Mouse (Mus musculus) MEL (cell line): ENCODE measurements at regions not wholly inside any gene's neighbourhood (a gene's known extent, or its start where the extent isn't known, plus 50 kb on each side); places are given as distances from the start of the nearest gene placed in this dataset.

Source experiments
- CTCF ChIP-seq, 3 experiments: IDR thresholded peaks in 2 of 3; conservative IDR thresholded peaks in 1 of 3; 2 replicates each; pipeline ENCODE4 v1.5.1; 2011 to 2012; ENCODE audit warnings: low read length in 3 of 3, low read depth in 2 of 3, mild to moderate bottlenecking in 2 of 3, improper control_type of control experiment in 1 of 3, inconsistent platforms in 1 of 3, mixed read lengths in 1 of 3, moderate library complexity in 1 of 3; ENCODE audit not compliant: control insufficient read depth in 1 of 3, insufficient read depth in 1 of 3, poor library complexity in 1 of 3, severe bottlenecking in 1 of 3
- E2F4 ChIP-seq: IDR thresholded peaks from 2 replicates; pipeline ENCODE4 v1.6.1; 2011; ENCODE audit warnings: low read depth, low read length, improper control_type of control experiment, borderline replicate concordance
- HCFC1 ChIP-seq: IDR thresholded peaks from 2 replicates; pipeline ENCODE4 v1.6.1; 2012; ENCODE audit warnings: low read depth, mild to moderate bottlenecking, inconsistent platforms, low read length, improper control_type of control experiment, moderate library complexity
- MAX ChIP-seq: IDR thresholded peaks from 2 replicates; pipeline ENCODE4 v1.6.1; 2011; ENCODE audit warnings: low read length, improper control_type of control experiment
- MAZ ChIP-seq: IDR thresholded peaks from 2 replicates; pipeline ENCODE4 v1.6.1; 2012; ENCODE audit warnings: low read depth, mild to moderate bottlenecking, inconsistent platforms, low read length, improper control_type of control experiment
- MYC ChIP-seq: IDR thresholded peaks from 2 replicates; pipeline ENCODE4 v1.6.1; 2011; ENCODE audit warnings: low read depth, mild to moderate bottlenecking, low read length, improper control_type of control experiment, moderate library complexity
- POLR2A ChIP-seq, 2 experiments: IDR thresholded peaks; 2 replicates each; pipeline ENCODE4 v1.6.1; 2011 to 2012; ENCODE audit warnings: low read length in 2 of 2, mild to moderate bottlenecking in 2 of 2, control low read depth in 1 of 2, improper control_type of control experiment in 1 of 2, low read depth in 1 of 2, moderate library complexity in 1 of 2; ENCODE audit not compliant: control insufficient read depth in 1 of 2, insufficient read depth in 1 of 2, poor library complexity in 1 of 2
- POLR2AphosphoS5 ChIP-seq: IDR thresholded peaks from 2 replicates; pipeline ENCODE4 v1.6.1; 2012; ENCODE audit warnings: low read depth, borderline replicate concordance, mild to moderate bottlenecking, inconsistent platforms, low read length, moderate library complexity, mixed read lengths
- USF1 ChIP-seq: IDR thresholded peaks from 2 replicates; pipeline ENCODE4 v1.6.1; 2014; ENCODE audit warnings: low read depth, mild to moderate bottlenecking, inconsistent platforms, low read length, improper control_type of control experiment, moderate library complexity
- ZNF384 ChIP-seq: IDR thresholded peaks from 2 replicates; pipeline ENCODE4 v1.6.1; 2012; ENCODE audit warnings: low read depth, mild to moderate bottlenecking, inconsistent platforms, low read length, improper control_type of control experiment

DNA sequence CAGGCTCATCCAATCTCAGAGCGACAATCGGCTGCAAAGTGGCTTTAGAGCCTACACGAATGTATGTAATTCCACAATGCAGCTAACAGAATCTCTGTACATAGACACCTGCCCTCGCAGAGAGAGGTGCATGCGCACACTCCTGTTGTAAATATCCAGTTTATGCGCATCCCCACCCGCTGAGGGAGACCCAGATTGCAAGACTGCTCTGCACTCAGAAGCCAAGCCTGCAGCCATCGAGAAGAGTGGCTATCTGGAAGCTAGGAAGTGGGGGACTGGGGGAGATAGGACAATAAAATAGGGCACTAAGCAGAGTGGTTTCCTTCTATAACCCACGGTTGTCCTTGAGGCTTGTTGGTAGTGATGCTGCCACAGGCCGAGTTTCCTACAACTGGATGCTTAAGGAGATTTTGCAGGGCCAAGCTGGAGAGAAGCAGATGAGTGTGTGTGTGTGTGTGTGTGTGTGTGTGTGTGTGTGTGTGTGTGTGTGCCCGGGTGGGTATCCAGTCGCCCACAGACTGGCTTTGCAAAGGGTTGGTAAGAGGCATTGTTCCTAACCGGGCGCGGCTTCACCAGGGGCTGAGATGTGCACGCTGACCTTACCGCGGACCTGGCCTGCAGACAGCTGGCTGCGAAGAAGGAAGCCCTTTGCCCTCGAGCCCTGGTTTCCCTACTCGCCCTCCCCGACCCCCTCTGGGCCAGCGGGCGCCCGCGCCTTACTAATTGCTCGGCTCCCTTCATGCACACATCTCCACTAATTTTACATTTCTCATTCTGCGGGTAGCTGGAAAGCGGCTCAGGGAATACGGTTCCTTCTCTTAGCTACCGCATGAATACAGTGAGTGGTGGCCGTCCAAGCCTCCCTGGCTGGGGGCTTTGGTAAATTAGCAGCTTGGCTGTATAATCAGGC is 81.1 kb upstream of the Tbca start:
- no peak for TF ChIP-seq MAZ
- no peak for TF ChIP-seq E2F4
- no peak for TF ChIP-seq CTCF (IDR thresholded peaks at IDR 0.05 in 2 of 3, conservative IDR thresholded peaks at IDR 0.05 in 1 of 3; ENCODE audit: control insufficient read depth in 1 of 3, insufficient read depth in 1 of 3, low read depth in 2 of 3, low read length in 3 of 3, poor library complexity in 1 of 3, severe bottlenecking in 1 of 3)
- no peak for TF ChIP-seq HCFC1
- no peak for TF ChIP-seq ZNF384
- no peak for TF ChIP-seq MYC
- no peak for TF ChIP-seq POLR2AphosphoS5
- no peak for TF ChIP-seq POLR2A (IDR thresholded peaks at IDR 0.05; ENCODE audit: control insufficient read depth in 1 of 2, insufficient read depth in 1 of 2, low read depth in 1 of 2, low read length in 2 of 2, poor library complexity in 1 of 2)
- TF ChIP-seq MAX, result no peak
- no peak for TF ChIP-seq USF1
